Mouse (Mus musculus) CH12.LX (cell line): ENCODE data around the gene Tapbpl. TPM values are rescaled to one million over a fixed set of nuclear protein-coding genes. Genes with fewer than 3 reads are reported as not detected.

Experiments
- DNase-seq: peaks from one replicate; pipeline ENCODE4 v3.0.0-alpha.2; 2013; ENCODE audit errors: extremely low read depth
- H3K27ac ChIP-seq: 2 replicates; pipeline ENCODE4 v1.5.1; 2012; ENCODE audit warnings: low read depth, mild to moderate bottlenecking, control low read depth, moderate library complexity; ENCODE audit not compliant: insufficient read depth
- H3K27me3 ChIP-seq: replicated peaks from 2 replicates; pipeline ENCODE3; 2012; ENCODE audit warnings: inconsistent platforms
- H3K36me3 ChIP-seq, 2 experiments: replicated peaks in 1 of 2; 2 replicates each; pipeline versions ENCODE3 to v1.6.1; 2012; ENCODE audit warnings: inconsistent platforms in 1 of 2, low read length in 1 of 2, mild to moderate bottlenecking in 1 of 2, mixed read lengths in 1 of 2, moderate library complexity in 1 of 2; ENCODE audit not compliant: control insufficient read depth in 1 of 2, insufficient read depth in 1 of 2
- H3K4me1 ChIP-seq, 2 experiments: 2 replicates each; pipeline ENCODE4 v1.6.1; 2012; ENCODE audit warnings: inconsistent platforms in 1 of 2, moderate library complexity in 1 of 2; ENCODE audit not compliant: insufficient read depth in 2 of 2, control insufficient read depth in 1 of 2
- H3K4me2 ChIP-seq: 2 replicates; pipeline ENCODE4 v1.6.1; 2012; ENCODE audit warnings: low read depth, mild to moderate bottlenecking, control low read depth; ENCODE audit not compliant: poor library complexity, insufficient read depth, severe bottlenecking
- H3K4me3 ChIP-seq, 3 experiments: fragments of 150-350 bp in 1 of 3; sonication (generic) in 1 of 3; replicated peaks in 1 of 3; 2 replicates each; pipeline versions ENCODE3 to v1.5.1; 2011 to 2012; ENCODE audit warnings: low read depth in 2 of 3, low read length in 2 of 3, mild to moderate bottlenecking in 2 of 3, moderate library complexity in 2 of 3, control low read depth in 1 of 3, improper control_type of control experiment in 1 of 3, inconsistent platforms in 1 of 3, mixed read lengths in 1 of 3; ENCODE audit not compliant: poor library complexity in 1 of 3
- H3K79me2 ChIP-seq: replicated peaks from 2 replicates; pipeline ENCODE4 v1.6.1; 2012; ENCODE audit warnings: mild to moderate bottlenecking, moderate library complexity; ENCODE audit not compliant: control insufficient read depth, poor library complexity, insufficient read depth, severe bottlenecking; ENCODE audit errors: extremely low read depth
- H3K9ac ChIP-seq: 2 replicates; pipeline ENCODE4 v1.6.1; 2012; ENCODE audit warnings: low read depth, mild to moderate bottlenecking, control low read depth, moderate library complexity; ENCODE audit not compliant: insufficient read depth
- H3K9me3 ChIP-seq: replicated peaks from 2 replicates; pipeline ENCODE3; 2012; ENCODE audit warnings: low read length, inconsistent platforms, mixed read lengths
- CHD1 ChIP-seq: IDR thresholded peaks from 2 replicates; pipeline ENCODE4 v1.6.1; 2012; ENCODE audit warnings: low read depth, low read length, improper control_type of control experiment, inconsistent platforms
- CHD2 ChIP-seq: IDR thresholded peaks from 2 replicates; pipeline ENCODE4 v1.6.1; 2011; ENCODE audit warnings: low read length, improper control_type of control experiment
- ELF1 ChIP-seq: IDR thresholded peaks from 2 replicates; pipeline ENCODE4 v1.6.1; 2014; ENCODE audit warnings: low read depth, mild to moderate bottlenecking, inconsistent platforms, low read length, improper control_type of control experiment
- ETS1 ChIP-seq: conservative IDR thresholded peaks from 2 replicates; pipeline ENCODE4 v1.6.1; 2012; ENCODE audit warnings: low read depth, mild to moderate bottlenecking, inconsistent platforms, low read length, improper control_type of control experiment, moderate library complexity
- GABPA ChIP-seq: IDR thresholded peaks from 2 replicates; pipeline ENCODE4 v1.6.1; 2012; ENCODE audit warnings: low read depth, low read length, improper control_type of control experiment, inconsistent platforms; ENCODE audit not compliant: insufficient replicate concordance
- IRF4 ChIP-seq: IDR thresholded peaks from 2 replicates; pipeline ENCODE4 v1.6.1; 2014; ENCODE audit warnings: low read depth, mild to moderate bottlenecking, inconsistent platforms, low read length, improper control_type of control experiment
- JUN ChIP-seq: IDR thresholded peaks from 2 replicates; pipeline ENCODE4 v1.6.1; 2011; ENCODE audit warnings: low read depth, mild to moderate bottlenecking, low read length, improper control_type of control experiment, moderate library complexity; ENCODE audit not compliant: insufficient read depth
- JUND ChIP-seq: conservative IDR thresholded peaks from 2 replicates; pipeline ENCODE4 v1.6.1; 2011; ENCODE audit warnings: low read depth, low read length, improper control_type of control experiment
- KAT2A ChIP-seq: IDR thresholded peaks from 2 replicates; pipeline ENCODE4 v1.6.1; 2012; ENCODE audit warnings: low read length, improper control_type of control experiment, inconsistent platforms; ENCODE audit not compliant: insufficient replicate concordance
- MAZ ChIP-seq: IDR thresholded peaks from 2 replicates; pipeline ENCODE4 v1.6.1; 2012; ENCODE audit warnings: low read depth, mild to moderate bottlenecking, inconsistent platforms, low read length, improper control_type of control experiment, moderate library complexity
- MEF2A ChIP-seq: IDR thresholded peaks from 2 replicates; pipeline ENCODE4 v1.6.1; 2014; ENCODE audit warnings: low read depth, mild to moderate bottlenecking, inconsistent platforms, low read length, improper control_type of control experiment, borderline replicate concordance
- MXI1 ChIP-seq: IDR thresholded peaks from 2 replicates; pipeline ENCODE4 v1.6.1; 2011; ENCODE audit warnings: mild to moderate bottlenecking, low read depth, low read length, improper control_type of control experiment
- MYC ChIP-seq: IDR thresholded peaks from 2 replicates; pipeline ENCODE4 v1.6.1; 2011; ENCODE audit warnings: low read depth, mild to moderate bottlenecking, improper control_type of control experiment, low read length
- NELFE ChIP-seq: IDR thresholded peaks from 2 replicates; pipeline ENCODE4 v1.6.1; 2011; ENCODE audit warnings: low read depth, low read length, improper control_type of control experiment
- POLR2A ChIP-seq: IDR thresholded peaks from 2 replicates; pipeline ENCODE4 v1.6.1; 2011; ENCODE audit warnings: low read depth, mild to moderate bottlenecking, improper control_type of control experiment, low read length
- POLR2AphosphoS2 ChIP-seq: IDR thresholded peaks from 2 replicates; pipeline ENCODE4 v1.6.1; 2011; ENCODE audit warnings: low read depth, low read length, improper control_type of control experiment
- RAD21 ChIP-seq: IDR thresholded peaks from 2 replicates; pipeline ENCODE4 v1.6.1; 2011; ENCODE audit warnings: low read depth, mild to moderate bottlenecking, low read length, improper control_type of control experiment, moderate library complexity
- SIN3A ChIP-seq: IDR thresholded peaks from 2 replicates; pipeline ENCODE4 v1.6.1; 2012; ENCODE audit warnings: low read length, improper control_type of control experiment, inconsistent platforms
- SMC3 ChIP-seq: IDR thresholded peaks from 2 replicates; pipeline ENCODE4 v1.6.1; 2011; ENCODE audit warnings: low read depth, low read length, improper control_type of control experiment
- TCF12 ChIP-seq: IDR thresholded peaks from 2 replicates; pipeline ENCODE4 v1.6.1; 2014; ENCODE audit warnings: low read depth, mild to moderate bottlenecking, inconsistent platforms, low read length, improper control_type of control experiment
- UBTF ChIP-seq: IDR thresholded peaks from 2 replicates; pipeline ENCODE4 v1.6.1; 2012; ENCODE audit warnings: low read depth, mild to moderate bottlenecking, inconsistent platforms, low read length, improper control_type of control experiment, moderate library complexity
- USF1 ChIP-seq: IDR thresholded peaks from 2 replicates; pipeline ENCODE4 v1.6.1; 2014; ENCODE audit warnings: low read depth, mild to moderate bottlenecking, inconsistent platforms, low read length, improper control_type of control experiment
- ZC3H11A ChIP-seq: IDR thresholded peaks from 2 replicates; pipeline ENCODE4 v1.6.1; 2012; ENCODE audit warnings: low read depth, mild to moderate bottlenecking, inconsistent platforms, low read length, improper control_type of control experiment
- ZKSCAN1 ChIP-seq: IDR thresholded peaks from 2 replicates; pipeline ENCODE4 v1.6.1; 2012; ENCODE audit warnings: low read depth, inconsistent platforms, low read length, improper control_type of control experiment, borderline replicate concordance
- ZMIZ1 ChIP-seq: IDR thresholded peaks from 2 replicates; pipeline ENCODE4 v1.6.1; 2012; ENCODE audit warnings: low read depth, mild to moderate bottlenecking, inconsistent platforms, low read length, improper control_type of control experiment
- dilution Hi-C: fragments of 300-500 bp; cut with MboI; formaldehyde crosslinking; loops from 2 replicates; pipeline ENCODE4 v1.14.3; 2020; ENCODE audit warnings: low sequenced_read_pairs; ENCODE audit not compliant: extremely low pct_unique_long_range_greater_than_20kb, extremely low pct_ligation_motif_present
- in situ Hi-C: fragments of 300-500 bp; cut with MboI; formaldehyde crosslinking; loops from 3 replicates; pipeline ENCODE4 v1.14.3; 2019; ENCODE audit warnings: low sequenced_read_pairs, low pct_ligation_motif_present, low pct_unique_long_range_greater_than_20kb, mixed read lengths
- polyA plus RNA-seq: library from polyadenylated mRNA; unstranded; fragments of >175 nt; gene quantifications from 2 replicates; pipeline ENCODE4 v1.2.1, GENCODE M21; 2012; ENCODE audit warnings: low read depth; ENCODE audit not compliant: insufficient read length
- total RNA-seq, 2 experiments: library from RNA; depleted of rRNA; stranded (reverse); fragments of 300-350 nt in 1 of 2; fragments of >200 nt in 1 of 2; gene quantifications; 2 replicates each; pipeline ENCODE4 v1.2.3; 2012 to 2014

Tapbpl gene
- total and polyA plus RNA-seq, 3 experiments: 16.7 to 19.4 (median 17.7) TPM

DNA sequence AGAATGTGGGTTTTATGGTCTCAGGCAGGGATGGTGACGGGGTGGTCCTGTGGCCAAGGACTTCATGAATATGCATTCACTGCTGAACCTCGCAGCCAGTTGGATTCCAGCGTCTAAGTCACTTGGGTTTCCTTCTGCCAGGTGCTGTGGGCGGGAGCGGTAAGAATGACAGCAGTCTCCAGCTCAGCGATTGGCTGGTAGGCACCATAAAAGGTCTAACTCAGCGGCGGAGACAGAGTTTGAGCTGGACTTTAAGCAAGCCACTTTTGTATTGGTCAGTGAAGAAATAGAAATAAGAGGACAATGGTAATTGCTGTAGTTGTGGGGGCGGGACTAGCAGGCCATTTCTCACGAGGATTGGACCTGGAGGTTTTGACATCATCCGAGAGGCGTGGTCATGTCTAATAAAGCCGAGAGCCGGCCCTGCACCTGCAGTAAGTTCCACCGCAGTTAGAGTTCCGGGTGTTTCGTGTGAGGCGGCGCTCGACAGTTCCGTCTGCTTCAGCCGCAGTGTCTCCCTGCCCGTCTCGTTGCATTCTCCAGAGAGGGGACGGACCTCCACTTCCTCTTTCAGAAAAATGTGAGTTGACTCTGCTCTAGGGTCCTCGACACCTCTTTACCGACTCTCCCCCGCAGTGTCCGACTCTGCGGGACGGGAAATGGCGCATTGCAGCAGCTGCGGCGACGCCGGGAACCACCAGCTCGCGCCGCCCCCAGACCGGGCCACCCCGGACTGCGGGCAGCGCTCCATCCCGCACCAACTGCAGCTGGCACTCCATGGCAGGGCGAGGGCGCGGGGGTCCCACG, 16.3 kb downstream of the Tapbpl start, which contains the start of gene Vamp1 (continued):
- TF ChIP-seq SMC3: no peak
- TF ChIP-seq GABPA: no peak
- peak; percentile 83 for TF ChIP-seq ELF1
- no peak for TF ChIP-seq JUND
- no peak for TF ChIP-seq JUN
- TF ChIP-seq ZC3H11A: no peak
- no peak for TF ChIP-seq RAD21
- TF ChIP-seq MEF2A: peak; percentile 66
- TF ChIP-seq KAT2A: no peak
- peak; percentile 85 for TF ChIP-seq MXI1
- peak; percentile 96 for TF ChIP-seq POLR2A
- peak; percentile 76; the same call in 1 of the 2 replicates for TF ChIP-seq MYC
- peak; percentile 54; the same call in 1 of the 2 replicates for TF ChIP-seq UBTF
- TF ChIP-seq ETS1: 0 out of 2 replicates have a peak, but pooled peaks have one; percentile 17
- 0 out of 2 replicates have a peak, but pooled peaks have one; percentile 67 for TF ChIP-seq POLR2AphosphoS2
- peak; percentile 96 for TF ChIP-seq SIN3A
- peak; percentile 96 for TF ChIP-seq TCF12
- TF ChIP-seq NELFE: peak; percentile 83
- TF ChIP-seq ZMIZ1: peak; percentile 82; the same call in 1 of the 2 replicates
- no peak; the same call in 1 of the 2 replicates for TF ChIP-seq CHD2

- dilution Hi-C loops (no loop called here), in situ Hi-C loops (no loop called here)
- H3K4me2 ChIP-seq: no peak overlapping the region
- DNase-seq: no peak
- peaks cover 0 to 9% of the 10 kb centered on the region in 2 experiments; a peak in 2 of 4 replicates for H3K4me1 ChIP-seq
- peaks cover 37% of the 10 kb centered on the region for H3K27me3 ChIP-seq
- TF ChIP-seq TCF12 (no peak), IRF4 (no peak), UBTF (no peak), GABPA (no peak), MEF2A (no peak), ZMIZ1 (no peak), NELFE (no peak), ELF1 (no peak), CHD1 (no peak), USF1 (no peak), SMC3 (no peak), MAZ (no peak), ZKSCAN1 (no peak), ETS1 (no peak)
- H3K36me3 ChIP-seq: peaks cover 0 to 7% of the 10 kb centered on the region in 2 experiments
- H3K27ac ChIP-seq: no peak overlapping the region
- no peaks in the 10 kb centered on the region for H3K79me2 ChIP-seq
- no peak overlapping the region for H3K9ac ChIP-seq
- peaks cover 7% of the 10 kb centered on the region for H3K9me3 ChIP-seq
- no peak overlapping the region for H3K4me3 ChIP-seq
These were observed 17.9 kb downstream of the Tapbpl start for GRCm38 (mm10) chr6:125213715-125214114.
